Mouse (Mus musculus): ENCODE measurements around the gene Maz. TPM values are rescaled to one million over a fixed set of nuclear protein-coding genes. Genes with fewer than 3 reads are reported as not detected.

Maz gene
- 61.7 and 64.8 TPM in 2 replicates for polyA plus RNA-seq (2014; fragmentation: Nextera tagmentation; extraction: Ambion mirVana)

DNA sequence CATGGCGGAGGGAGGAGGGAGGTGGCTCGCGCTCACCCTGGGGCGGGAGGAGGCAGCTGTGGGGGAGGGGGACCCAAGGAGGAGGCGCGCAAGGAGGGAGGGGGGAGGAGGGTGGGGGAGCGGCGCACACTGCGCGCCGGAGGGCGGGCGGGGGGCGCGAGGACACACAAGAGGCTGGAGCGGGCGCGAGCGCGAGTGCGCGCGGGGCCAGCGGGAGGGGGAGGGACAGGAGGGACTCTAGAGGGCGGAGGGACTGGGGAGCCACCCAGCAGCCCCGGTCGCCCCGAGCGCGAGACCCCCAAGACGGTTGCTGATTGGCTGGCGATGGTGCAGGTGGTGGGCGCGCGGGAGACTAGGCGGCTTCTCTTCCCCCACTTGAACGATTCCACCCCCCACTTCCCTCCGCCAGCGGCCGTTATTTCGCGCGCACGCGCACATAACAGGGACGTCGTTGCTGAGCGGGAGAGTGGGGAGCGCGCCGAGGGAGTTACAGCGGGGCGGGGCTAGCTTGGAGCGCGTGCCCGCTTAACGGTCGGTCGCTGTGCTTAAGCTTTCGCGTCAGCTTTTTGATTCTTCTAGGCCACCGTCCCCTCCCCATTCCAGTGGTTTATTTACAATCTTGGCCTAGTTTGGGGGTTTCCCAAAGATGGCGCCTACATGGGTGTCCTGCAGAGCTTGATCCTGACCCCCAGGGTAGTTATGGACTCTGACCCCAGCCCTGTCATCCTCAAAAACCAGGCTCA is at the start of gene Maz:
Gene Maz (minus strand): TSS at position 54 of the 743 bp plus-strand sequence.
- peaks cover 37% of the 10 kb centered on the region for H3K4me1 ChIP-seq (ENCODE audit: control insufficient read depth, insufficient read depth, low read length)

GRCm38 (mm10) chr7:127076188-127076587 is 49.4 kb upstream of the Maz start:
- no peaks in the 10 kb centered on the region for H3K27me3 ChIP-seq (ENCODE audit: control insufficient read depth, insufficient read depth, low read length)
- no peaks in the 10 kb centered on the region for H3K4me1 ChIP-seq (ENCODE audit: control insufficient read depth, insufficient read depth, low read length)
- no peak overlapping the region for H3K27ac ChIP-seq (ENCODE audit: low read depth, low read length)
- no peak overlapping the region for H3K4me2 ChIP-seq (ENCODE audit: low read depth, low read length)
- no peak for ATAC-seq (ENCODE audit: low read depth)
- H3K36me3 ChIP-seq (ENCODE audit: control insufficient read depth, insufficient read depth, low read length), result no peaks in the 10 kb centered on the region
- no peaks in the 10 kb centered on the region for H3K9me3 ChIP-seq (ENCODE audit: control insufficient read depth, low read length)
- no peak overlapping the region for H3K9ac ChIP-seq (replicated peaks; ENCODE audit: low read depth, low read length)
- no peak overlapping the region for H3K4me3 ChIP-seq (ENCODE audit: low read depth, low read length)
- 91% methylated on average over 5 of the region's 5 CpGs for WGBS

More for the DNA sequence above, at the start of gene Maz:
- Histone ChIP-seq H3K27me3 (ENCODE audit: control insufficient read depth, insufficient read depth, low read length) (no peaks in the 10 kb centered on the region), H3K36me3 (ENCODE audit: control insufficient read depth, insufficient read depth, low read length) (peaks cover 21% of the 10 kb centered on the region), H3K9ac (replicated peaks; ENCODE audit: low read depth, low read length) (peak within 1 kb of the TSS; percentile 100), H3K4me3 (ENCODE audit: low read depth, low read length) (peak within 1 kb of the TSS; percentile 95), H3K4me2 (ENCODE audit: low read depth, low read length) (peak within 1 kb of the TSS; percentile 98), H3K27ac (ENCODE audit: low read depth, low read length) (peak within 1 kb of the TSS; percentile 100), H3K9me3 (ENCODE audit: control insufficient read depth, low read length) (no peaks in the 10 kb centered on the region)
- peak; percentile 86 for ATAC-seq (ENCODE audit: low read depth)
- WGBS, result under 1% methylated on average over 53 of the region's 63 CpGs

- Histone ChIP-seq H3K4me1 (ENCODE audit: control insufficient read depth, insufficient read depth, low read length) (no peaks in the 10 kb centered on the region), H3K27me3 (ENCODE audit: control insufficient read depth, insufficient read depth, low read length) (no peaks in the 10 kb centered on the region), H3K4me2 (ENCODE audit: low read depth, low read length) (no peak overlapping the region), H3K9me3 (ENCODE audit: control insufficient read depth, low read length) (no peaks in the 10 kb centered on the region), H3K4me3 (ENCODE audit: low read depth, low read length) (no peak overlapping the region), H3K27ac (ENCODE audit: low read depth, low read length) (no peak overlapping the region), H3K9ac (replicated peaks; ENCODE audit: low read depth, low read length) (no peak overlapping the region), H3K36me3 (ENCODE audit: control insufficient read depth, insufficient read depth, low read length) (no peaks in the 10 kb centered on the region)
- WGBS, result 89% methylated on average over 4 of the region's 4 CpGs
- no peak for ATAC-seq (ENCODE audit: low read depth)
Measured at GRCm38 (mm10) chr7:127073221-127073620, 46.4 kb upstream of the Maz start.

GRCm38 (mm10) chr7:127070871-127071413 is 44.1 kb upstream of the Maz start:
- no peak overlapping the region for H3K4me3 ChIP-seq (ENCODE audit: low read depth, low read length)
- no peaks in the 10 kb centered on the region for H3K4me1 ChIP-seq (ENCODE audit: control insufficient read depth, insufficient read depth, low read length)
- no peaks in the 10 kb centered on the region for H3K36me3 ChIP-seq (ENCODE audit: control insufficient read depth, insufficient read depth, low read length)
- WGBS, result 73% methylated on average over 4 of the region's 4 CpGs
- no peaks in the 10 kb centered on the region for H3K27me3 ChIP-seq (ENCODE audit: control insufficient read depth, insufficient read depth, low read length)
- H3K4me2 ChIP-seq (ENCODE audit: low read depth, low read length), result no peak overlapping the region
- no peaks in the 10 kb centered on the region for H3K9me3 ChIP-seq (ENCODE audit: control insufficient read depth, low read length)
- H3K9ac ChIP-seq (replicated peaks; ENCODE audit: low read depth, low read length), result no peak overlapping the region
- ATAC-seq (ENCODE audit: low read depth), result no peak
- no peak overlapping the region for H3K27ac ChIP-seq (ENCODE audit: low read depth, low read length)

DNA sequence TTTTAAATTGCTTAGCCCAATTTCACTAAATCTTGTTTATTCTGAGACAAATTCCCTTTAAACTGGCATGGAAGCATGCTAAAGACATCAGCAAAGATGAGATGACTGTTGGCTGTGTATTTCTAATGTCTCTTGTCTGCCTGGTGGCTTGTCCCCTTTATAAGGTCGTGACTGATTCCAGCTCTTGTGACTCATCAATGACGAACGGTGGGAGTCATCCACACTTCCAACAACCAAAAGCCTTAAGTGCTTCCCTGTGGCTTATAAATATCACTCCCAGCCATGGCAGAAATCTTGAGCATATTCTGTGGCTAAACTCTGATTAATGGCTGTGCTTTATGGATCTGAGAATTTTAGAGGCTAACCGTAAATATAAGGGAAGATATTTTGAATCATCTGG is 39.5 kb upstream of the Maz start:
- ATAC-seq (ENCODE audit: low read depth), result no peak
- H3K36me3 ChIP-seq (ENCODE audit: control insufficient read depth, insufficient read depth, low read length), result no peaks in the 10 kb centered on the region
- H3K27me3 ChIP-seq (ENCODE audit: control insufficient read depth, insufficient read depth, low read length), result no peaks in the 10 kb centered on the region
- no peaks in the 10 kb centered on the region for H3K9me3 ChIP-seq (ENCODE audit: control insufficient read depth, low read length)
- H3K4me2 ChIP-seq (ENCODE audit: low read depth, low read length), result no peak overlapping the region
- WGBS, result 79% methylated on average over 4 of the region's 4 CpGs
- no peak overlapping the region for H3K9ac ChIP-seq (replicated peaks; ENCODE audit: low read depth, low read length)
- no peaks in the 10 kb centered on the region for H3K4me1 ChIP-seq (ENCODE audit: control insufficient read depth, insufficient read depth, low read length)
- no peak overlapping the region for H3K27ac ChIP-seq (ENCODE audit: low read depth, low read length)
- no peak overlapping the region for H3K4me3 ChIP-seq (ENCODE audit: low read depth, low read length)

DNA sequence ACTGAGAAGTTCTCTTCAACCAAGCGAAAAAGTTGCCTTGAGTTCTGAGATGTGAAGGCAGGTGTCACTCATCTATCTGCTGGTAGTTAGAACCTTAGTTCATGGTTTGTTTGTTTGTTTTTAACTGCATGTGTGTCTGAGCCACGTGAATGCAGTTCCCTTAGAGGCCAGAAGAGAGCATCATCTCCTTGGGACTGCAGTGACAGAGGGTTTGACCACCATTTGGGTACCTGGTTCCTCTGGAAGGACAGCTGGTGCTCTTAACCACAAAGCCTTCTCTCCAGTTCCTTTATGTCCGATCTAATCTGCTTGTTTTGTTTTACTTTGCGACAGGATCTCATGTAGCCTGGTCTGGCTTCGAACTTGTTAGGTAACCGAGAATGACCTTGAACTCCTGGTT is 38.7 kb upstream of the Maz start:
- H3K27me3 ChIP-seq (ENCODE audit: control insufficient read depth, insufficient read depth, low read length), result no peaks in the 10 kb centered on the region
- no peak overlapping the region for H3K4me3 ChIP-seq (ENCODE audit: low read depth, low read length)
- no peaks in the 10 kb centered on the region for H3K9me3 ChIP-seq (ENCODE audit: control insufficient read depth, low read length)
- no peak overlapping the region for H3K27ac ChIP-seq (ENCODE audit: low read depth, low read length)
- WGBS, result 90% methylated on average over 6 of the region's 6 CpGs
- no peaks in the 10 kb centered on the region for H3K36me3 ChIP-seq (ENCODE audit: control insufficient read depth, insufficient read depth, low read length)
- H3K4me1 ChIP-seq (ENCODE audit: control insufficient read depth, insufficient read depth, low read length), result no peaks in the 10 kb centered on the region
- no peak overlapping the region for H3K4me2 ChIP-seq (ENCODE audit: low read depth, low read length)
- no peak for ATAC-seq (ENCODE audit: low read depth)
- H3K9ac ChIP-seq (replicated peaks; ENCODE audit: low read depth, low read length), result no peak overlapping the region

DNA sequence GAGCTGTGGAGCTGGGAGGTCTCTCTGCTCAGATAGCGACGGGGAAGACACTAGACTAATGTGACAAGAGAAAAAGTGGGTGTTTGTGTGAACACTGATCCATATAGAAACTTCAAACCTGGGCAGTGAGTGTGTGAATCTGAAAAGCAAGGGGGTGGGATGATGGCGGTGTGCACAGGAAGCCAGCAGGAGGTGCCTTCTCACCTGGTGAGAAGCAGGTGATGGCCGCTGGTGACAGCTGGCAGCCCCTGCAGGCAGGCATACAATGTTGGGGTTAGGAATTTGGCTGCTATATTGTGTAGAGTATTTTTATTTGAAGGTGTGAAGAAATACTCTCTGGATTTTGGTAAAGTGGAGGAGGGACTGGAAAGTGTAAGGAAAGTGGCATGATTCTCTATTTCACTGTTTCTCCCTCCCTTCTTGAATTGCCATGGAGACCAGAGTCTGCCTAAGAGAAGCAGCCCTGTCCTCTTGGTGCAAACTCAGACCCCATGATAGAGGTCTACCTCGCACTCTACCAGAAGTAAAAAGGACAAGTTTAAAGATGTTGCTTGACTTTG is 28.3 kb upstream of the Maz start:
- 76% methylated on average over 5 of the region's 5 CpGs for WGBS
- no peaks in the 10 kb centered on the region for H3K27me3 ChIP-seq (ENCODE audit: control insufficient read depth, insufficient read depth, low read length)
- no peaks in the 10 kb centered on the region for H3K36me3 ChIP-seq (ENCODE audit: control insufficient read depth, insufficient read depth, low read length)
- no peak overlapping the region for H3K4me2 ChIP-seq (ENCODE audit: low read depth, low read length)
- no peak overlapping the region for H3K4me3 ChIP-seq (ENCODE audit: low read depth, low read length)
- H3K9me3 ChIP-seq (ENCODE audit: control insufficient read depth, low read length), result no peaks in the 10 kb centered on the region
- no peak overlapping the region for H3K9ac ChIP-seq (replicated peaks; ENCODE audit: low read depth, low read length)
- H3K27ac ChIP-seq (ENCODE audit: low read depth, low read length), result no peak overlapping the region
- H3K4me1 ChIP-seq (ENCODE audit: control insufficient read depth, insufficient read depth, low read length), result no peaks in the 10 kb centered on the region
- no peak for ATAC-seq (ENCODE audit: low read depth)

- peak within 1 kb of the TSS; percentile 16; the same call in 1 of the 2 replicates for H3K27ac ChIP-seq (ENCODE audit: low read depth, low read length)
- peak; percentile 88 for ATAC-seq (ENCODE audit: low read depth)
- H3K27me3 ChIP-seq (ENCODE audit: control insufficient read depth, insufficient read depth, low read length), result no peaks in the 10 kb centered on the region
- H3K4me3 ChIP-seq (ENCODE audit: low read depth, low read length), result peak within 1 kb of the TSS; percentile 45
- H3K4me2 ChIP-seq (ENCODE audit: low read depth, low read length), result peak within 1 kb of the TSS; percentile 54
- H3K9ac ChIP-seq (replicated peaks; ENCODE audit: low read depth, low read length), result peak within 1 kb of the TSS; percentile 56
- H3K36me3 ChIP-seq (ENCODE audit: control insufficient read depth, insufficient read depth, low read length), result no peaks in the 10 kb centered on the region
- under 1% methylated on average over 53 of the region's 53 CpGs for WGBS
- H3K9me3 ChIP-seq (ENCODE audit: control insufficient read depth, low read length), result no peaks in the 10 kb centered on the region
- H3K4me1 ChIP-seq (ENCODE audit: control insufficient read depth, insufficient read depth, low read length), result peaks cover 7% of the 10 kb centered on the region; the same call in 1 of the 2 replicates
Measured at GRCm38 (mm10) chr7:127041851-127042672, 15.2 kb upstream of the Maz start, which contains the start of gene Kif22. TSS of gene Kif22 (minus strand) at chr7:127042471.

Measured in neural tube, embryonic 14.5 days (tissue).